Mouse (Mus musculus): ENCODE results near the gene Ralb. TPM values are rescaled to one million over a fixed set of nuclear protein-coding genes. Genes with fewer than 3 reads are reported as not detected.

Ralb gene
- polyA plus RNA-seq, 1 experiment from 2014 or later: 155 TPM

GRCm38 (mm10) chr1:119485825-119486224 is 18.8 kb downstream of the Ralb start:
- Histone ChIP-seq H3K36me3 (peaks cover 19% of the 10 kb centered on the region), H3K27me3 (no peaks in the 10 kb centered on the region), H3K9ac (no peak overlapping the region), H3K27ac (no peak overlapping the region), H3K9me3 (replicated peaks) (no peaks in the 10 kb centered on the region), H3K4me1 (peaks cover 37% of the 10 kb centered on the region), H3K4me2 (no peak overlapping the region), H3K4me3 (replicated peaks) (no peak overlapping the region)
- 25% methylated on average over 2 of the region's 2 CpGs for WGBS
- ATAC-seq (replicated peaks; ENCODE audit: low FRiP score): no peak

- Histone ChIP-seq H3K4me3 (replicated peaks) (no peak overlapping the region), H3K9ac (no peak overlapping the region), H3K4me1 (peaks cover 33% of the 10 kb centered on the region), H3K27ac (no peak overlapping the region), H3K9me3 (replicated peaks) (no peaks in the 10 kb centered on the region), H3K27me3 (no peaks in the 10 kb centered on the region), H3K4me2 (no peak overlapping the region), H3K36me3 (peaks cover 26% of the 10 kb centered on the region)
- WGBS: 55% methylated on average over 3 of the region's 3 CpGs
- ATAC-seq (replicated peaks; ENCODE audit: low FRiP score): 0 out of 2 replicates have a peak, but pooled peaks have one; percentile 26
Measured at GRCm38 (mm10) chr1:119484457-119484856, 20.1 kb downstream of the Ralb start.

GRCm38 (mm10) chr1:119482891-119483290 is 21.7 kb downstream of the Ralb start:
- H3K27ac ChIP-seq: no peak overlapping the region
- H3K9ac ChIP-seq: no peak overlapping the region
- no peaks in the 10 kb centered on the region for H3K9me3 ChIP-seq (replicated peaks)
- H3K27me3 ChIP-seq: no peaks in the 10 kb centered on the region
- peaks cover 26% of the 10 kb centered on the region for H3K4me1 ChIP-seq
- H3K4me2 ChIP-seq: no peak overlapping the region
- no peak overlapping the region for H3K4me3 ChIP-seq (replicated peaks)
- ATAC-seq (replicated peaks; ENCODE audit: low FRiP score): no peak
- WGBS: 62% methylated on average over 3 of the region's 3 CpGs
- peaks cover 29% of the 10 kb centered on the region for H3K36me3 ChIP-seq

- Histone ChIP-seq H3K4me3 (replicated peaks) (no peak overlapping the region), H3K27ac (no peak overlapping the region), H3K4me1 (peaks cover 11% of the 10 kb centered on the region), H3K9me3 (replicated peaks) (no peaks in the 10 kb centered on the region), H3K4me2 (no peak overlapping the region), H3K36me3 (peaks cover 42% of the 10 kb centered on the region), H3K9ac (no peak overlapping the region), H3K27me3 (no peaks in the 10 kb centered on the region)
- ATAC-seq (replicated peaks; ENCODE audit: low FRiP score): no peak
- WGBS: 93% methylated on average over 7 of the region's 7 CpGs
Measured at GRCm38 (mm10) chr1:119481205-119481932, 23.2 kb downstream of the Ralb start.

- peaks cover 6% of the 10 kb centered on the region; the same call in 1 of the 2 replicates for H3K4me1 ChIP-seq
- H3K36me3 ChIP-seq: peaks cover 49% of the 10 kb centered on the region
- no peak overlapping the region for H3K9ac ChIP-seq
- no peak for ATAC-seq (replicated peaks; ENCODE audit: low FRiP score)
- WGBS: 93% methylated on average over 8 of the region's 8 CpGs
- no peak overlapping the region for H3K27ac ChIP-seq
- H3K4me2 ChIP-seq: no peak overlapping the region
- no peaks in the 10 kb centered on the region for H3K9me3 ChIP-seq (replicated peaks)
- no peaks in the 10 kb centered on the region for H3K27me3 ChIP-seq
- H3K4me3 ChIP-seq (replicated peaks): no peak overlapping the region
Measured at GRCm38 (mm10) chr1:119480678-119481077, 23.9 kb downstream of the Ralb start.

- H3K4me2 ChIP-seq: no peak overlapping the region
- no peak for ATAC-seq (replicated peaks; ENCODE audit: low FRiP score)
- H3K27me3 ChIP-seq: no peaks in the 10 kb centered on the region
- no peak overlapping the region for H3K9ac ChIP-seq
- H3K4me1 ChIP-seq: 0 out of 2 replicates have a peak, but pooled peaks cover 6% of the 10 kb centered on the region
- WGBS: 75% methylated on average over 4 of the region's 4 CpGs
- H3K9me3 ChIP-seq (replicated peaks): no peaks in the 10 kb centered on the region
- H3K4me3 ChIP-seq (replicated peaks): no peak overlapping the region
- peaks cover 59% of the 10 kb centered on the region for H3K36me3 ChIP-seq
- H3K27ac ChIP-seq: no peak overlapping the region
Measured at GRCm38 (mm10) chr1:119479641-119480040, 25.0 kb downstream of the Ralb start.

- no peak overlapping the region for H3K4me2 ChIP-seq
- ATAC-seq (replicated peaks; ENCODE audit: low FRiP score): no peak
- no peaks in the 10 kb centered on the region for H3K27me3 ChIP-seq
- no peak overlapping the region for H3K9ac ChIP-seq
- H3K4me1 ChIP-seq: 0 out of 2 replicates have a peak, but pooled peaks cover 2% of the 10 kb centered on the region
- WGBS: 81% methylated on average over 7 of the region's 7 CpGs
- H3K36me3 ChIP-seq: peaks cover 72% of the 10 kb centered on the region
- no peaks in the 10 kb centered on the region for H3K9me3 ChIP-seq (replicated peaks)
- no peak overlapping the region for H3K27ac ChIP-seq
- no peak overlapping the region for H3K4me3 ChIP-seq (replicated peaks)
Measured at GRCm38 (mm10) chr1:119476905-119477353, 27.7 kb downstream of the Ralb start.

GRCm38 (mm10) chr1:119474671-119475070 is 29.9 kb downstream of the Ralb start:
- 89% methylated on average over 7 of the region's 7 CpGs for WGBS
- Histone ChIP-seq H3K27me3 (no peaks in the 10 kb centered on the region), H3K4me1 (0 out of 2 replicates have a peak, but pooled peaks cover 2% of the 10 kb centered on the region), H3K9ac (no peak overlapping the region), H3K4me3 (replicated peaks) (no peak overlapping the region), H3K36me3 (peaks cover 78% of the 10 kb centered on the region), H3K4me2 (no peak overlapping the region), H3K9me3 (replicated peaks) (no peaks in the 10 kb centered on the region), H3K27ac (no peak overlapping the region)
- ATAC-seq (replicated peaks; ENCODE audit: low FRiP score): no peak

- Histone ChIP-seq H3K27ac (no peak overlapping the region), H3K9me3 (replicated peaks) (no peaks in the 10 kb centered on the region), H3K36me3 (peaks cover 84% of the 10 kb centered on the region), H3K4me3 (replicated peaks) (no peak overlapping the region), H3K27me3 (no peaks in the 10 kb centered on the region), H3K9ac (no peak overlapping the region), H3K4me1 (0 out of 2 replicates have a peak, but pooled peaks cover 2% of the 10 kb centered on the region), H3K4me2 (no peak overlapping the region)
- 57% methylated on average over 11 of the region's 11 CpGs for WGBS
- no peak for ATAC-seq (replicated peaks; ENCODE audit: low FRiP score)
Measured at GRCm38 (mm10) chr1:119472648-119473047, 31.9 kb downstream of the Ralb start.

- 59% methylated on average over 14 of the region's 14 CpGs for WGBS
- Histone ChIP-seq H3K9ac (no peak overlapping the region), H3K4me2 (no peak overlapping the region), H3K27me3 (no peaks in the 10 kb centered on the region), H3K36me3 (peaks cover 77% of the 10 kb centered on the region), H3K4me1 (0 out of 2 replicates have a peak, but pooled peaks cover 2% of the 10 kb centered on the region), H3K9me3 (replicated peaks) (no peaks in the 10 kb centered on the region), H3K4me3 (replicated peaks) (no peak overlapping the region), H3K27ac (no peak overlapping the region)
- ATAC-seq (replicated peaks; ENCODE audit: low FRiP score): no peak
Measured at GRCm38 (mm10) chr1:119471793-119472396, 32.7 kb downstream of the Ralb start.

- no peak; the same call in 1 of the 2 replicates for ATAC-seq (replicated peaks; ENCODE audit: low FRiP score)
- Histone ChIP-seq H3K9ac (no peak overlapping the region), H3K4me2 (no peak overlapping the region), H3K36me3 (no peaks in the 10 kb centered on the region; the same call in 1 of the 2 replicates), H3K4me3 (replicated peaks) (no peak overlapping the region), H3K27ac (no peak overlapping the region), H3K4me1 (no peaks in the 10 kb centered on the region), H3K9me3 (replicated peaks) (no peaks in the 10 kb centered on the region), H3K27me3 (no peaks in the 10 kb centered on the region)
- WGBS: 51% methylated on average over 2 of the region's 2 CpGs
Measured at GRCm38 (mm10) chr1:119463386-119463785, 41.2 kb downstream of the Ralb start.

GRCm38 (mm10) chr1:119460062-119460461 is 44.5 kb downstream of the Ralb start:
- no peak for ATAC-seq (replicated peaks; ENCODE audit: low FRiP score)
- 72% methylated on average over 2 of the region's 2 CpGs for WGBS

More at GRCm38 (mm10) chr1:119460062-119460461, 44.5 kb downstream of the Ralb start:
- H3K4me1 ChIP-seq: peaks cover 17% of the 10 kb centered on the region
- no peak overlapping the region for H3K9ac ChIP-seq
- H3K36me3 ChIP-seq: no peaks in the 10 kb centered on the region
- H3K9me3 ChIP-seq (replicated peaks): no peaks in the 10 kb centered on the region
- H3K4me2 ChIP-seq: no peak overlapping the region
- 0 out of 2 replicates have a peak, but pooled peaks cover 4% of the 10 kb centered on the region for H3K27me3 ChIP-seq
- H3K4me3 ChIP-seq (replicated peaks): no peak overlapping the region
- H3K27ac ChIP-seq: no peak overlapping the region
